Mouse (Mus musculus): Measurements from ENCODE around the gene Nrde2.
"Not testable (repeated sequence)": the region's sequence is repeated elsewhere in the genome, so short reads cannot be mapped to it uniquely, and the experiment has no call there.

Nrde2 gene

GRCm38 (mm10) chr12:100159261-100159975, at the start of gene Nrde2:
Gene Nrde2, minus strand, starts transcription at chr12:100159653.
- DNase-seq (ENCODE audit: extremely low spot score, low read depth, low spot score) = peak; percentile 90

- DNase-seq (ENCODE audit: extremely low spot score, low read depth, low spot score) = no peak
Observed at GRCm38 (mm10) chr12:100206926-100207325, 47.5 kb upstream of the Nrde2 start.

- no peak for DNase-seq (ENCODE audit: extremely low spot score, low read depth, low spot score)
Observed at GRCm38 (mm10) chr12:100206521-100206920, 47.1 kb upstream of the Nrde2 start.

DNA sequence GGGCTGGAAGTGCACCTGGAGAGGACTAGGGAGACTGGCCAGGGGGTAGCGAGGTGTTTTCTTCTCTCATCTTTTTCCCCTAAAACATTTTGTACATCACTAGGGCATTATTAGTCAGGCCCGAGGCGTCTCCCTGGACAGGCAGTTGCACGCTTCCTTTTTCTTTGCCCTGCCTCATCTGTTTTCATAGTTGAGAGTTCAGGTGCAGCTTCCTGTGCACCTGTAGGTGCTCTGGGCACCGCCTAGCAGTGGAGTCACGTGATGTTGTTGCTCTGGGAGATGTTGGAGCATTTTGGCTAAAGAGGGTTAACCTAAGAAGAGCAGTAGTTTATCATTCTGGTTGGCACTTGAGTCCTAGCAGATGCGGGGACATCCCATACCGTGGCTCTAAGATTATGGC, 45.7 kb upstream of the Nrde2 start:
- no peak for DNase-seq (ENCODE audit: extremely low spot score, low read depth, low spot score)

DNA sequence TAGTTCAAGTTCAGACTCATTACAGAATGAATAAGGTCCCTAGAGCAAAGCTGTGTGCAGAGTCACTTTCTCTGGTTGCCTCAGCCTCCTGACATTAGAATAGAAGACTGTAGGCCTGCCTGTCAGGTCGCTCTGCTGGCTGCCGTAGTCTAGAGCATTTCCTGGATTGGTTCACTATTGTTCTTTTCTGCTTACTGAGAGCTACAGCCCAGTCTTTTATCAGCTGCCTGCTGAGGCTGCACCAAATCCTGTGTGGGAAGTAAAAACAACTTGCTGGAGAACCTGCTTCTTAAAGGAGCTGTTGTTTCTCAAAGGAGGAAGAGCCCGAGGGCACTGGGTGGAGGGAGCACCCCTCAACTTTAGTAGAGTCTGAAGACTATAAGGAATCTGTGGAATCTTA, 44.3 kb upstream of the Nrde2 start:
- no peak for DNase-seq (ENCODE audit: extremely low spot score, low read depth, low spot score)

- DNase-seq (ENCODE audit: extremely low spot score, low read depth, low spot score) = peak; percentile 96
Observed at GRCm38 (mm10) chr12:100201838-100202237, 42.4 kb upstream of the Nrde2 start.

GRCm38 (mm10) chr12:100201363-100201711, 41.9 kb upstream of the Nrde2 start:
- DNase-seq (ENCODE audit: extremely low spot score, low read depth, low spot score) = no peak

DNA sequence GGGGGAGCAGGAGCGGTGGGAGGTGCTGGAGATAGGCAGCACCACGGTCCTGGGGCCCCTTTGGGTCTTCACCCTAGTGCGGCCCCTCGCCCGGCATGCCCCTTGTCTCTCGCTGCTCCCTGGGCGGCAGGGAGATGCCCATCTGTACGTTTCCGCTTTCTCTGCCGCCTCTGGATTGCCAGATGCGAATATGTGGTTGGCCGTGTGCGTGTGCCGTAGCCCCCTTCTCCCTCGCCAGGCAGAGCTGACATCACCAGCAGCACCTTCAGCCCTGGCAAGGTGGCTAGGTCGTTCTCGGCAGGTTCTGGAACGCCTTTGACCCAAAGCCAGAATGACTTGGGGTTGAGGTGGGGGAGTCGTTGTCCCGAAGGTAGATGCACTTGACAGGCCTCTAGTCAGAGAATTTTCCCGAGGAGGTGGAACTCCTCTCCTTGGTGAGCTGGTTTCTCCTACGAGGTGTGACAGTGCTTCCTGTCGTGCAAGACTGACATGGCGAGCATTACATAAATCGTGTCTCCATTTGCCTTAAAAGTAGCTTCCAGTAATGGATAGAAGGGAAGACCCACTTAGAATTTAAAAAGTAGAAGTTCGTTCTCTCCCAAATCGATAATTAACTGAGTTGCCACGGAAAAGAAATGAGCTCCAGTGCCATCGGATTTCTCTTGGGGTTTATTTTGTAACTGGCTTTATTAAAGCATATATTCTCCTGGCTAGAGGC, 41.4 kb upstream of the Nrde2 start:
- no peak for DNase-seq (ENCODE audit: extremely low spot score, low read depth, low spot score)

DNA sequence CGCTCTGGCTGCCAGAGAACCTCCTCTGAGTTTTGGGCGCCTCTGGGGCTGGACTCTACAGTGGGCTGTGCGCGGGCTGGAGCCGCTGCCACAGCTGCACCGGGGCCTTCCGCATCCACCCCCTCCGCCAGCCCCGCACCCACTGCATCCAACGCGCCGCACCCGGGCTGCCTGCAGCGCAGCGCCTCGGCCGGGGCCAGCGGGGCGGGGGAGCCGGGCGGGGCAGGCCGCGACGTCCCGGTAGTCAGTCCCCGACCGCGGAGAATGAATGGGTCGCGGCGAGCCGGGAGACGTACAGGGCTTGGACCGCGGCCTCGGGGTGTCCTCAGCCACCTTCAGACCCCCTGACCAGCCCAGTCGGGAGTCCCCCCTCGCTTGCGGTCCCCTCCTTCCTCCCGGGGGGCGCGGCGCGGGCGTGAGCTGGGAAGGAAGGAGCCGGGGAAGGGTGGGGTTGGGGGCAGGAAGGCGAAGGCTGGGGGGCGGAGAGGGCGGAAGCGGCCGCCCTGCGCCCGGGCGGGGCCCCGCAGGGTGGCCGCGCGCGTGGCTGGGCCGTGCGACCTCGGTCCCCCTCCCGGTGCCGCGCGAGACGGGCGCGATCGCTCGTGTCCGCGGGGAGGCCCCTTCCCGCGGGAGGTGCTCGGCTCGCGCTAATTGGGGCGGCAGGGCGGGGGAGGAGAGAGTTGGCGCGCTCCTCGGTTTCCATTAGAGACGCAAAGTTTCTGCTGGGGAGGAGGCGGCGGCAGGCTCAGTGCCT, 40.6 kb upstream of the Nrde2 start:
- no peak for DNase-seq (ENCODE audit: extremely low spot score, low read depth, low spot score)

- peak; percentile 53 for DNase-seq (ENCODE audit: extremely low spot score, low read depth, low spot score)
Observed at GRCm38 (mm10) chr12:100198967-100199660, 39.7 kb upstream of the Nrde2 start, which contains the start of gene Calm1. Gene Calm1, plus strand, starts transcription at chr12:100199435.

DNA sequence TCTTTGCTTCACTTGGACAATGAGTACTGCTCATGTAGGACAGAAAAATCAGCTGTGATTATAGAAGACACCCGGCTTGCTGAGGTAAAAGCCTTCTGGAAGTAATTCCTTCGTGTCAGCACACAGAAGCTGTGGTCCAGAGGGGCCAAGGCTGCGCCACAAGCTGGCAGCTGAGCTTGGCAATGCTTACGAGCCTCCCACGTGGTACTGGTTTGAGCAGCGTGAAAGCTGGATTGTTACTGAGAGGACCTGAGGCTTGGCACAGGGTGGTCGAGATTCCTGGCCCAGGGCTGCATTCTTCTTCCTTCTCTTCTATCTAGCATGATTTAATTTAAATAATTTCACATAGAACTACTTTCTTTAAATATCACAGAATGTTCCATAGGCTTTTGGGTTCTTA, 37.3 kb upstream of the Nrde2 start:
- no peak for DNase-seq (ENCODE audit: extremely low spot score, low read depth, low spot score)

DNA sequence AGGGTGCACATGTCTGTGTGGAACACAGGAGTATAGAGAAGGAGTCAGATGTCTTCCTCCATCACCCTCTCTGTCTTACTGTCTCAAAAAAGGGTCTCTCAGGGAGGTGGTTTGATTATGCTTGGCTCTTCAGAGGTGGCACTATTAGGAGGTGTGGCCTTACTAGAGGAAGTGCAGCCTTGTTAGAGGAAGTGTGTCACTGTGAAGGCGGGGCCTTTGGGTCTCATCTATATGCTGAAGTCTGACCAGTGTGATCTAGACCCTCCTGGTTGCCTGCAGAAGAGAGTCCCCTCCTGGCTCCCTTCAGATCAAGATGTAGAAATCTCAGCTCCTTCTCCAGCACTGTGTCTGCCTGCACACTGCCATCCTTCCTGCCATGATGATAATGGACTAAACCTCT, 34.7 kb upstream of the Nrde2 start:
- DNase-seq (ENCODE audit: extremely low spot score, low read depth, low spot score) = no peak

- no peak for DNase-seq (ENCODE audit: extremely low spot score, low read depth, low spot score)
Observed at GRCm38 (mm10) chr12:100190802-100191201, 31.3 kb upstream of the Nrde2 start.

GRCm38 (mm10) chr12:100187756-100188430, 28.4 kb upstream of the Nrde2 start:
- DNase-seq (ENCODE audit: extremely low spot score, low read depth, low spot score) = no peak

DNA sequence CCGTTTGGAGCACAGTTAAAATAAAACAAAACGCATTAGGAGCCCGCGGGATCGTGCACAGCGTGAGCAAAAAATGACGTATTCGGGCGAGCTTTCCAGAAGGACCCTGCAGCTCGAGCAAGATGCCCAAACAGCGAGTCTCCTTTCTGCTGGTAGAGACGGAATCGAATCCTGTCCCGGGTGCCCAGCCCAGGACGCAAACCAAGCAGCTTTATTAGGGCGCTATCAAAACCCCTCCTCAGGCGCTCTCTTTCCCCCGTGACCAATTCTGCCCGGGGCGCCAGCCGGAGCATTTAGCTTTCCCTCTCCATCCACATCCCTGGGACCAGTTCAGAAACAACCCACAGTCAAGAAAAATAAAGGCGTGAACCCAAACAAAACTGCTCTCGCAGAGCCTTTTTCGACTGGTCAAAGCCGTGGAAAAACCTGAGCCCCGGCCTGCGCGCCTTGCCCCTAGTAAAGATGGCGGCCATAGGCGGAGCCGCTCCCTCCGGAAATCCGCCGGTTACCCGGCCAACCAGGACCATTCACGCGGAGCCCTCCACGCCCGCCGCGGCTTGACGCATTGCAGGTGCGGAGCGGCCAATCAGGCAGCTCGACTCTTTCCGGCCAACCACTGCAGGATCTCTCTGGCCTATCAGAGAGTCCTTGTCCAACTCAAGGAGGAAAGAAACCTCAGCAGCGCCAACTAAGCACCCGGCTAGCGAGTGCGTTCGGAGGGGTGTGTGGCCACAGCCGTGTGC, 27.7 kb upstream of the Nrde2 start:
- DNase-seq (ENCODE audit: extremely low spot score, low read depth, low spot score) = peak; percentile 91

- no peak for DNase-seq (ENCODE audit: extremely low spot score, low read depth, low spot score)
Observed at GRCm38 (mm10) chr12:100186376-100186775, 26.9 kb upstream of the Nrde2 start.

GRCm38 (mm10) chr12:100185897-100186296, 26.4 kb upstream of the Nrde2 start:
- no peak for DNase-seq (ENCODE audit: extremely low spot score, low read depth, low spot score)

DNA sequence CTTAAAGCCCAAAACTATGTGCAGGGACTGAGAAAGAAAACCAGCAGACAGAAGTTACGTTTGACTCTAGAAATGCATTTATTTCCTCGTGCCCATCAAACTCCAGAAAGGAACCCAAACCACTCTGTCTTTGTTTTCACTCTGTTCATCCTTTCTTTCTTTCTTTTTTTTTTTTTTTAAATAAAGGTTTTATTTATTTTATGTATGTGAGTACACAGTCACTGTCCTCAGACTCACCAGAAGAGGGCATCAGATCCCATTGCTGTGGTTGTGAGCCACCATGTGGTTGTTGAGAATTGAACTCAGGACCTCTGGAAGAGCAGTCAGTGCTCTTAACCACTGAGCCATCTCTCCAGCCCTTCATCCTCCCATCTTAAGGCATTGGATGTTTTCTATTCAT, 25.5 kb upstream of the Nrde2 start:
- not testable (repeated sequence) for DNase-seq (ENCODE audit: extremely low spot score, low read depth, low spot score)

- DNase-seq (ENCODE audit: extremely low spot score, low read depth, low spot score) = no peak
Observed at GRCm38 (mm10) chr12:100183970-100184369, 24.5 kb upstream of the Nrde2 start.

DNA sequence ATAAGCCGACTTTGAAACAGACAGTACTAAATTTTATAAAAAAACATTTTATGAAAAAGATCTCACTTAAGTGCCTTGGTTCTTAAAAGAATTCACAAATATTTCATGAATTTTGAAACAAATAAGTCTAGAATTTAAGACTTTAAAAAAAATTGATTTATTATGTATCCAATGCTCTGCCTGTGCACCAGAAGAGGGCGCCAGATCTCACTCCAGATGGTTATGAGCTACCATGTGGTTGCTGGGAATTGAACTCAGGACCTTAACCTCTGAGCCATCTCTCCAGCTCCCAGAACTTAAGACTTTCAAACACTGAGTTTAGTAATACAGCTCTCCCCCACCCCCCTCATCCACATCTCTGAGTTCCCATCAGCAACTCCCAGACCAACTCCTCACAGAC, 23.2 kb upstream of the Nrde2 start:
- no peak for DNase-seq (ENCODE audit: extremely low spot score, low read depth, low spot score)
